Mouse (Mus musculus) embryonic facial prominence, embryonic 13.5 days (tissue): ENCODE data around the gene Akap2. TPM values are rescaled to one million over a fixed set of nuclear protein-coding genes. Genes with fewer than 3 reads are reported as not detected.

Experiments used
- ATAC-seq: fragments of 200-750 bp; cut with Nextera tagmentation; 2 replicates; pipeline ENCODE4 v1.8.0; 2017; ENCODE audit warnings: low read depth; ENCODE audit not compliant: insufficient number of reproducible peaks, insufficient read depth, low FRiP score, low TSS enrichment
- H3K27ac ChIP-seq: fragments of 300-500 bp; sonication (generic); 2 replicates; pipeline ENCODE4 v1.5.1; 2015; ENCODE audit warnings: moderate library complexity, mild to moderate bottlenecking, inconsistent platforms
- H3K27me3 ChIP-seq: fragments of 300-500 bp; sonication (generic); 2 replicates; pipeline ENCODE4 v1.6.1; 2015; ENCODE audit warnings: mild to moderate bottlenecking, inconsistent platforms
- H3K36me3 ChIP-seq: fragments of 300-500 bp; sonication (generic); 2 replicates; pipeline ENCODE4 v1.6.1; 2015; ENCODE audit warnings: mild to moderate bottlenecking, inconsistent platforms
- H3K4me1 ChIP-seq: fragments of 300-500 bp; sonication (generic); 2 replicates; pipeline ENCODE4 v1.6.1; 2015; ENCODE audit warnings: inconsistent platforms
- H3K4me2 ChIP-seq: fragments of 300-500 bp; sonication (generic); 2 replicates; pipeline ENCODE4 v1.6.1; 2015; ENCODE audit warnings: moderate library complexity, mild to moderate bottlenecking, inconsistent platforms
- H3K4me3 ChIP-seq: fragments of 300-500 bp; sonication (generic); 2 replicates; pipeline ENCODE4 v1.5.1; 2015; ENCODE audit warnings: mild to moderate bottlenecking, inconsistent platforms
- H3K9ac ChIP-seq: fragments of 300-500 bp; sonication (generic); 2 replicates; pipeline ENCODE4 v1.6.1; 2015; ENCODE audit warnings: mild to moderate bottlenecking, inconsistent platforms
- H3K9me3 ChIP-seq: fragments of 300-500 bp; sonication (generic); 2 replicates; pipeline ENCODE4 v1.6.1; 2016; ENCODE audit warnings: inconsistent platforms
- WGBS: fragments of 180-500 bp; shearing (Covaris S2); methylation state at CpG from one replicate; pipeline ENCODE4 v1.1.7; 2015; ENCODE audit warnings: mixed read lengths; 5-methylcytosine and 5-hydroxymethylcytosine counted together
- polyA plus RNA-seq: library from polyadenylated mRNA; unstranded; fragments of >200 nt; fragmentation: Nextera tagmentation; extraction: Ambion mirVana; gene quantifications from 2 replicates; pipeline ENCODE4 v1.2.1, GENCODE M21; 2015

Akap2 gene
- polyA plus RNA-seq, 1 experiment from 2014 or later = 28.1 TPM

DNA sequence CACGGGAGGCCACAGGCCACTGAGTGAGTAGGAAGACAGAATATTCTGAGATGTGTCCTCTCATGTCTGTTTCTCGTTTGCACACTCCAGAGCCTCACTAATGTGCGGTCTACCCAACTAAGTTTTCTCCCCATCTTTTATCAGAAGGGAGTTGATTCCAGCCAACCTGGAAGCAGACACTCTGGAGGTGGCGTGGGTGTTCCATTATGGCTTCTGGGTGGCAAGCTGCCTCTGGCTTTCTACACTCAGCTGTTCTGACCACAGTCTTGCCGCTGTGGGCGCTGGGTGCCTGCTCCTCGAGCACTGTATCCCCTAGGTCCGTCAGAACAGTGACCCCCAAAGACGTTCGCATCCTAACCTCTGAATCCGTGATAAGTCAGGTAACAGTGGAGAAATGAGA is 34.5 kb upstream of the Akap2 start:
- Histone ChIP-seq H3K27me3 (no peaks in the 10 kb centered on the region), H3K4me3 (no peak overlapping the region), H3K4me1 (peaks cover 21% of the 10 kb centered on the region; the same call in 1 of the 2 replicates), H3K36me3 (no peaks in the 10 kb centered on the region), H3K9ac (no peak overlapping the region), H3K4me2 (no peak overlapping the region), H3K27ac (no peak overlapping the region), H3K9me3 (no peaks in the 10 kb centered on the region)
- no peak for ATAC-seq
- 76% methylated on average over 11 of the region's 11 CpGs for WGBS

DNA sequence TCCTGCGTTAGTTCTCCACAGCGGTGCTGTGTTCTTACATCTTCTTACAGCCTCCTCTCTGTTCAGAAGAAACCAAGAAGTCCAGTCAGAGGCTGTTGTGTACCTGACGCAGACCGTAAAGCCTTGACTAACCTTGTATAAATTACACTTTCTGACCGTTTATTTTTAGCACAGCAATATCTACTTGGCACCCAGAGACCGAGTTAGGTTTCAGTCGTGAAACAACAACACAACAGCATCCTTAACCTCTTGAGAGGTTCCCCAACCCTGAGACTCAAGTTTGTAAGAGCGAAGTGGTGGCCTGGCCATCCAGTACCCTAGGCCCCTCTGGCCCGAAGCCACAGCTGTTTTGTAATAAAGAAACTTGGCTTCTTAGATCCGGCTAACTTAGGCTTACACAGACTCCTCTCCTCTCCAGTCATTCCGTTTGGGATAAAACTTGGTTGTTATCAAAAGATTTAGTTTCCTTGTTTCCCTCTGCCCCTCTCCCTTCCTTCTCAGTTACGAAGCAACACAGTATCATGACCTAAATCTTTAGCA is 32.7 kb upstream of the Akap2 start:
- H3K4me2 ChIP-seq = no peak overlapping the region
- no peak overlapping the region for H3K9ac ChIP-seq
- WGBS = 71% methylated on average over 12 of the region's 12 CpGs
- H3K36me3 ChIP-seq = peaks cover 5% of the 10 kb centered on the region
- no peaks in the 10 kb centered on the region for H3K27me3 ChIP-seq
- ATAC-seq = no peak
- peak overlapping the region; percentile 35; the same call in 1 of the 2 replicates for H3K27ac ChIP-seq
- H3K4me3 ChIP-seq = no peak overlapping the region
- H3K4me1 ChIP-seq = peaks cover 35% of the 10 kb centered on the region
- no peaks in the 10 kb centered on the region for H3K9me3 ChIP-seq

DNA sequence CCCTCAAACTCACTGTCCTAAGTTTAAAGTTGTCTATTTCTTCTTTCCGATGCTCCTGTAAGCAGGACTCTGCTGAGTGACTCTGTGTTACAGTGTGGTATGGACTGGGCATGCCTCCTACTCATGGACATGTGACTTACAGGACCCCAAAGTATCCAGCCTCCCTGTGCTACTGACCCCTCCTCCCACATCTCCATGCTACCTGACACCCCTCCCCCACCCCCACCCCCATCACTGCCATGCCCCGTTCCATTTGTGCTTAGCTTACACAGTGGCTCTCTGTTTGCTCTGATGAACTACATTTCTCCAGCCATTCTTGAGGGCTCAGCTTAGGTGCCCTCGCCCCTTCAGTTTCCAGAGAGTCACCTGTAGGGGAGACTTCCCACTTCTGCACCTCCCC is 30.7 kb upstream of the Akap2 start:
- whole genome bisulfite sequencing = 77% methylated on average over 3 of the region's 3 CpGs
- H3K27me3 ChIP-seq = no peaks in the 10 kb centered on the region
- H3K27ac ChIP-seq = no peak overlapping the region
- no peak for ATAC-seq
- H3K4me3 ChIP-seq = no peak overlapping the region
- H3K36me3 ChIP-seq = peaks cover 20% of the 10 kb centered on the region
- no peak overlapping the region for H3K4me2 ChIP-seq
- H3K4me1 ChIP-seq = peaks cover 35% of the 10 kb centered on the region
- H3K9me3 ChIP-seq = no peaks in the 10 kb centered on the region
- H3K9ac ChIP-seq = no peak overlapping the region

DNA sequence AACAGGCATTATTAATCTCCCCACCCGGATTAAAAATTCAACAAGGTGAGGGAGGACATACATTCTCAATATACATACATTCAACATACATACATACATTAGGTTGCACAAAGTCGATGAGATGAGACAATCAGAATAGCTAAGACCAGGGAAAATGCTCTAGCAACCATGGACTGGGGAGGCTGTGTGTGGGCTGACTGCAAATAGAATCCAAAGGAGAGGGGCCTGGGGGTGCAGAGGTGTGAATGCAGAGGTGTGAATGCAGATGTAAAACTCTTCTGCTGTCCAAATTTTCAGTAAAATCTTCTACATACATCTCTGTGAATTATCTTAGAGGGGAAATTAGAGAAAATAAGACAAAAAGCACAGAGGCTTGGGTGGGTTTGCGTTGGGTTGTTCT is 29.9 kb upstream of the Akap2 start:
- Histone ChIP-seq H3K27ac (no peak overlapping the region), H3K4me3 (no peak overlapping the region), H3K9me3 (no peaks in the 10 kb centered on the region), H3K4me1 (peaks cover 32% of the 10 kb centered on the region), H3K4me2 (no peak overlapping the region), H3K9ac (no peak overlapping the region), H3K36me3 (peaks cover 20% of the 10 kb centered on the region), H3K27me3 (no peaks in the 10 kb centered on the region)
- WGBS = 84% methylated on average over 3 of the region's 3 CpGs
- ATAC-seq = no peak

DNA sequence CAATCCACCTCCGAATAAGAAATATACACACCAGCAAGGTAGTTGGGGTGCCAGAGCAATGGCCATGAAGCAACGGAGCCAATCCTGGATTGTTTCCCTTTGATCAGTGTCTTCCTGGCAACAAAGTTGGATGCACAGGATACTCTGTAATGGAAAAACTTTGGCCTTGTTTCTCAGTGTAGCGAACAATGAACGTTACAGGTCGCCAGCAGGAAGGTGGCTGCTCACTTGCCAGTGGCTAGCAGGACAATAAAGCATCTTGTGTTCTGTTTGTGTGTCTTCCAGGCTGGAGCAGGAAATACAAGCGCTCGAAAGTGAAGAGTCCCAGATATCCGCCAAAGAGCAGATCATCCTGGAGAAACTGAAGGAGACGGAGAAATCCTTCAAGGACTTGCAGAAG is 29.3 kb upstream of the Akap2 start:
- no peak overlapping the region for H3K27ac ChIP-seq
- peaks cover 31% of the 10 kb centered on the region for H3K4me1 ChIP-seq
- 64% methylated on average over 9 of the region's 9 CpGs for WGBS
- no peak overlapping the region for H3K9ac ChIP-seq
- H3K36me3 ChIP-seq = peaks cover 21% of the 10 kb centered on the region
- no peak for ATAC-seq
- no peak overlapping the region for H3K4me3 ChIP-seq
- H3K9me3 ChIP-seq = no peaks in the 10 kb centered on the region
- H3K27me3 ChIP-seq = no peaks in the 10 kb centered on the region
- H3K4me2 ChIP-seq = no peak overlapping the region

DNA sequence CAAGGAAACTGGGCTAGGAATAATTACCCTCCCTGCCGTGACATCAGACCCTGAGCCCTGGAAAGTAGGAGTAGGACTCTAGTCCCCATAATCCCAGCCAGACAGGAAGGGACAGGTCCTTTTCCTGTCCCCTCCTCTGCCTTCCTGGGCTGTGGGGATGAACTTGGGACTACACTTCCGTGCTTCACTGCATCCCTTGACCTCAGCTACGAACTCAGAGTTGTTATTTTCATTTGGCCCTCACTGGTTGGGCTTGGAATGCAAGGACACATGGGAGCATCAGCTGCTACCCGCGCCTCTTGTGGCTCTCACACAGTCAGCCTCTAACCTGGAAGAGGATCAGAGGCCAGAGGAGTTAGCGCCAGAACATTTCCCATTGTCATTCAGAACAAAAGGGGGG is 27.5 kb upstream of the Akap2 start:
- Histone ChIP-seq H3K9me3 (no peaks in the 10 kb centered on the region), H3K27me3 (no peaks in the 10 kb centered on the region), H3K9ac (no peak overlapping the region), H3K27ac (no peak overlapping the region), H3K36me3 (peaks cover 39% of the 10 kb centered on the region), H3K4me3 (no peak overlapping the region), H3K4me1 (peaks cover 19% of the 10 kb centered on the region), H3K4me2 (no peak overlapping the region)
- WGBS = 76% methylated on average over 6 of the region's 6 CpGs
- no peak for ATAC-seq

DNA sequence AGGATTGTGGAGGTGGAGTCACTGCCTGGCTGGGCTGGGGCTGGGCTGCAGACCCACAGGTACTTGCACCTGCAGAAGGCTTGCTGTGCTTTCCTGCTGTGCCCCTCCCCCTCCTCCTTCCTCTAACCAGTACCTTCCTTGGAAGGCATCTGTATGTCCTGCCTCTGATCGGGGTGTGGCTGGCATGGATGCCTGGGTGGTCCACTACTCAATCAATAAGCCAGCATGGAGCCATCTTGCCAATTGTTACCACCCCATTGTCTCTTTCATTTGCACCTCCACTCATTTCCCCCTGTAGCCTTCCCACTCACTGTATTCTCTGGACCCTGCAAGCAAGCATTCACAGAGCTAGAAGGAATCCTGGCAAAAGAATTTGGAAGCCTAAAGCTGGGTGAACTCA is 26.7 kb upstream of the Akap2 start:
- Histone ChIP-seq H3K27me3 (no peaks in the 10 kb centered on the region), H3K27ac (no peak overlapping the region), H3K4me1 (peaks cover 15% of the 10 kb centered on the region), H3K9ac (no peak overlapping the region), H3K4me2 (no peak overlapping the region), H3K9me3 (no peaks in the 10 kb centered on the region), H3K4me3 (no peak overlapping the region), H3K36me3 (peaks cover 48% of the 10 kb centered on the region)
- no peak for ATAC-seq
- WGBS = 83% methylated on average over 1 of the region's 1 CpGs

DNA sequence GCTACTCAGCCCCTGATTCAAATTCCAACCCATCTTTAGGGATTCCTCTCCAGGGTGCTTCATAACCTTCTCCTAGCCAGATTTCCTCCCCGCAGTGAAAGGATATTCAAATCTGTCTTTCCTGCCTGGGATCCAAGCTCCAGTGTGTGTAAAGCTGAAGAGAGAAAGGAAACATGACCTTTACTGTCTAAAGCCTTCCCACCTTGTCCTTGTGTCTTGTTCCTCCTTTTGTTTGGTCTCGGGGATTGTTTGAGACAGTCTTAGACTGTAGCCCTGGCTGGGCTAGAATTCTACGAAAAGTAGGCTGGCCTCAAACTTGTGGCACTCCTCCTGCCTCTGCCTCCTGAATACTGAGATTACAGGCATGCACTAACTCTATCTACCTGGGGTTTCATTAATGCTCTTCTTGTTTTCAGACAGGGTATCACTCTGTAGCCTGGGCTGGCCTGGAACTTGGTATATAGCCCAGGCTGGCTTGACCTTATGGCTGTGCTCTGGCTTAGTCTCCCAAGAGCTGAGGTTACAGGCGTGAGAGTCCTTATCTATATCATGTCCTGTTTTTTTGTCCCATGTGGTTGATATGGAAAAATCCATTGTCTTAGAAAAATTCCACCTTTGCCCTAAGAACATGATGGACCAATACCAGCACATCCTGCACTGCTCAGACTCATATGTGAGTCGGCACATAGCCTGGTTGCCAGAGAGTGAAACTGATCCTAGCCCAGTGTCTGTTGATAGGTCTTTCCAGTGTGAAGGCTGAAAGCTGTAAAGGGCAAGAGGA is 22.9 kb upstream of the Akap2 start:
- Histone ChIP-seq H3K27ac (no peak overlapping the region), H3K36me3 (peaks cover 45% of the 10 kb centered on the region), H3K4me3 (no peak overlapping the region), H3K27me3 (no peaks in the 10 kb centered on the region), H3K4me2 (no peak overlapping the region), H3K9ac (no peak overlapping the region), H3K9me3 (no peaks in the 10 kb centered on the region), H3K4me1 (peaks cover 8% of the 10 kb centered on the region; the same call in 1 of the 2 replicates)
- ATAC-seq = no peak
- WGBS = 80% methylated on average over 5 of the region's 5 CpGs

DNA sequence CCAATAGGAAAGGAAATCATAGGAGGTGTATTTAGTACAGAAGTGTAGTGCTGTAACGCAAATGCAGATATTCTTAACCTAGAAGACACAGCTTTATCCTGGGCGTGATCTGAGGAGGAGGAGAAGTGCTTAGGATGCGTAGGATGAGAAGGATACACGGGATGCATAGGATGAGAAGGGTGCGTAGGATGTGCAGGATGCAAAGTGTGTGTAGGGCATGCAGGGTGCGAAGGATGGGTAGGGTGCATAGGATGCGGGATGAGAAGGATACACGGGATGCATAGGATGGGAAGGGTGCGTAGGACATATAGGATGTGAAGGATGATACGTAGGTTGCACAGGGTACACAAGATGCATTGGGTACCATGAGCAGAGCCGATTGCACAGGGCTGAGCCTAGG is 20.5 kb upstream of the Akap2 start:
- peaks cover 8% of the 10 kb centered on the region; the same call in 1 of the 2 replicates for H3K4me1 ChIP-seq
- no peak for ATAC-seq
- no peak overlapping the region for H3K9ac ChIP-seq
- H3K27ac ChIP-seq = no peak overlapping the region
- no peak overlapping the region for H3K4me3 ChIP-seq
- H3K9me3 ChIP-seq = no peaks in the 10 kb centered on the region
- H3K27me3 ChIP-seq = no peaks in the 10 kb centered on the region
- H3K4me2 ChIP-seq = no peak overlapping the region
- 95% methylated on average over 11 of the region's 11 CpGs for WGBS
- H3K36me3 ChIP-seq = peaks cover 28% of the 10 kb centered on the region

DNA sequence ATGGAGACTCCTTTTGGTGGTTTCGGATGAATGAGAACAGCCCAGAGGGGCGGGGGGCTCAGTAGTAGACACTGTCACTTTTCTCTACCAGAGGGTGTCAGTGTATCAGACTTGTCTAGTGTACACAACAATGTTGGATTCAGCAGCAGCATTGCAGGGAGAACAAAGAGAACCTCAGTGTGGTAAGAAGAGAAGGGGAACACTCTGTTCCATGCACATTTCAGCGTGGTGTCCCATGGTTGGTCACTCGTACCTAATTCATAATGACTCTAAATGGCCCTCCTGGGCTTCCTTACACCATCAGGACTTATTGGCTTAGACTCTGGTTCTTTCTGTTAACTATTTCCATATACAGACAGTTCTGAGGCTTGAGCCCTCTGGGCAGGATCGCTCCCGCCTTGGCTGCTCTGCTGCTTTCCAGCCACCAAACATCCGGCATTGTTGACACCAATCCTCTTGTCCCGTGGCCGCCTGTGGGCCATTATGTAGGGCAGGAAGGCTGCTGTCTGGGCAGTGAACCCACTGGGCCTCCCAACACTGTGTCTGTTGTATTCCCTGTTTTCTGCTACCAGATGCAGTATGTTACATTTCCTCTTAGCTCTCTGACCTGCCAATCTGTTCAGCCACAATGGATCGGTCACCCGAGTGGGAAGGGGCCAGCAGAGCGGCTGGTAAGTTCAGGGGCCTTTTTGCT is 19.4 kb upstream of the Akap2 start:
- H3K4me3 ChIP-seq = no peak overlapping the region
- H3K4me1 ChIP-seq = peaks cover 8% of the 10 kb centered on the region; the same call in 1 of the 2 replicates
- H3K27me3 ChIP-seq = no peaks in the 10 kb centered on the region
- H3K9ac ChIP-seq = no peak overlapping the region
- H3K9me3 ChIP-seq = no peaks in the 10 kb centered on the region
- no peak overlapping the region for H3K27ac ChIP-seq
- peaks cover 28% of the 10 kb centered on the region for H3K36me3 ChIP-seq
- ATAC-seq = no peak
- no peak overlapping the region for H3K4me2 ChIP-seq
- 43% methylated on average over 12 of the region's 12 CpGs for WGBS

DNA sequence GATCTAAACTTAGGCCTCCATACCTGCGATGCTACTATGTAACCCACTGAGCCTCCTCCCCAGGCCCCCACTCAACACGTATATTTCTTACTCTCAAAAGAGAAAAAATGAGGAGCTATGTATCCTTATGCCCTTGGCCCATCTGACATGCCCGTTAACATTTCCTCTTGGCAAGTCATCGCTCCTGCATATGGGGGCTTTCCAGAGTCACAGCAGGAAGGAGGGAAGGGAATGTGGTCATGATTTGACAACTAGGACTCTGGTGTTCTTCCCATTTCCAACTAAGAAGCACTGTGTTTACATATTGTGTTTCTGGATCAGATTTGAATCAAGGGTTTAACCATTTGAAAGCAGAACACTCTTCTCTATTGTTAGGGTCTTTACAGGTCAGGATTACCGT is 15.9 kb upstream of the Akap2 start:
- 79% methylated on average over 5 of the region's 5 CpGs for WGBS
- no peaks in the 10 kb centered on the region for H3K27me3 ChIP-seq
- no peak overlapping the region for H3K4me3 ChIP-seq
- ATAC-seq = no peak
- no peaks in the 10 kb centered on the region for H3K9me3 ChIP-seq
- H3K27ac ChIP-seq = no peak overlapping the region
- no peak overlapping the region for H3K4me2 ChIP-seq
- H3K9ac ChIP-seq = no peak overlapping the region
- peaks cover 8% of the 10 kb centered on the region; the same call in 1 of the 2 replicates for H3K4me1 ChIP-seq
- H3K36me3 ChIP-seq = peaks cover 7% of the 10 kb centered on the region
